Mouse (Mus musculus) G1E (cell line): ENCODE data around the gene Ctsz.

ENCODE experiments used
- CTCF ChIP-seq: IDR thresholded peaks from 2 replicates; pipeline ENCODE4 v1.5.1; 2012; ENCODE audit warnings: low read depth, low read length, inconsistent platforms, mixed read lengths
- GATA1 ChIP-seq: IDR thresholded peaks from 2 replicates; pipeline ENCODE4 v1.6.1; 2012; ENCODE audit warnings: borderline replicate concordance, low read length, inconsistent platforms, mixed read lengths
- POLR2AphosphoS5 ChIP-seq: IDR thresholded peaks from 2 replicates; pipeline ENCODE4 v1.6.1; 2012; ENCODE audit warnings: low read depth, low read length, inconsistent platforms; ENCODE audit not compliant: insufficient replicate concordance

GRCm38 (mm10) chr2:174459365-174459764, 20.5 kb upstream of the Ctsz start:
- TF ChIP-seq CTCF, result no peak
- no peak for TF ChIP-seq GATA1
- no peak for TF ChIP-seq POLR2AphosphoS5
